Mouse (Mus musculus): ENCODE measurements around the gene Adar.

DNA sequence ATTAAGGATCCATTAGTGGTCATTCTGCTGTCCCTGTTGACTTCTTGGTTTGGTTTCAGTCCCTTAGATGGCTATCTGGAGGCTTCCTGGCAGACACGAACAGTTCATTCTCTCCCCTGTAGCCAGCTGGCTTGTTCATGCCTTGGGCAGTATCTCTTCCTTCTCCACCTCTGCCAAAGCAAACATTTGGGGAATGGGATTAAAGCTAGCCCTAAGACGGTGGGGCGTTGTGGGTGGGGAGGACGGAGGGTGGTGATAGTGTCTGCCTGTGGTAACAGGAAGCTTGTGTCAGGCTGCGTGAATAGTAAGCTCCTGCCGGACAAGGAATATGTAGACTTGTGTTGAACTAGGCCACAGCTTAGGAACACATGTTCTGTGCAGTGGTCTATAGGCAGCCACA is 43.5 kb upstream of the Adar start:
- TF ChIP-seq GATA1 (IDR thresholded peaks at IDR 0.05; ENCODE audit: borderline replicate concordance, low read length): no peak
- TF ChIP-seq FLI1 (IDR thresholded peaks at IDR 0.05; ENCODE audit: low read length): no peak

Measured in megakaryocyte, embryonic 14.5 days (primary cell).